Mouse (Mus musculus) liver, embryonic 15.5 days (tissue): ENCODE data around the gene Zfand3. TPM values are rescaled to one million over a fixed set of nuclear protein-coding genes. Genes with fewer than 3 reads are reported as not detected.

Experiments used
- ATAC-seq: fragments of 200-750 bp; cut with Nextera tagmentation; 2 replicates; pipeline ENCODE4 v1.8.0; 2017; ENCODE audit warnings: moderate number of reproducible peaks, mild to moderate bottlenecking, moderate library complexity; ENCODE audit not compliant: insufficient read depth
- H3K27ac ChIP-seq: fragments of 300-500 bp; sonication (generic); replicated peaks from 2 replicates; pipeline ENCODE4 v1.5.1; 2015; ENCODE audit warnings: mild to moderate bottlenecking, inconsistent platforms
- H3K27me3 ChIP-seq: fragments of 300-500 bp; sonication (generic); 2 replicates; pipeline ENCODE4 v1.6.1; 2015; ENCODE audit warnings: mild to moderate bottlenecking, inconsistent platforms
- H3K36me3 ChIP-seq: fragments of 300-500 bp; sonication (generic); replicated peaks from 2 replicates; pipeline ENCODE4 v1.6.1; 2015; ENCODE audit warnings: moderate library complexity, mild to moderate bottlenecking, inconsistent platforms
- H3K4me1 ChIP-seq: fragments of 300-500 bp; sonication (generic); replicated peaks from 2 replicates; pipeline ENCODE4 v1.6.1; 2015; ENCODE audit warnings: inconsistent platforms
- H3K4me2 ChIP-seq: fragments of 300-500 bp; sonication (generic); 2 replicates; pipeline ENCODE4 v1.6.1; 2015; ENCODE audit warnings: moderate library complexity, mild to moderate bottlenecking, inconsistent platforms
- H3K4me3 ChIP-seq: fragments of 300-500 bp; sonication (generic); replicated peaks from 2 replicates; pipeline ENCODE4 v1.5.1; 2015; ENCODE audit warnings: mild to moderate bottlenecking, inconsistent platforms
- H3K9ac ChIP-seq: fragments of 300-500 bp; sonication (generic); 2 replicates; pipeline ENCODE4 v1.6.1; 2015; ENCODE audit warnings: moderate library complexity, mild to moderate bottlenecking, inconsistent platforms
- H3K9me3 ChIP-seq: fragments of 300-500 bp; sonication (generic); replicated peaks from 2 replicates; pipeline ENCODE4 v1.6.1; 2016; ENCODE audit warnings: inconsistent platforms
- WGBS: fragments of 180-500 bp; shearing (Covaris S2); methylation state at CpG from one replicate; pipeline ENCODE4 v1.1.7; 2015; ENCODE audit warnings: mixed read lengths; ENCODE audit not compliant: insufficient replicate concordance; 5-methylcytosine and 5-hydroxymethylcytosine counted together
- polyA plus RNA-seq: library from polyadenylated mRNA; unstranded; fragments of >200 nt; fragmentation: Nextera tagmentation; extraction: Ambion mirVana; gene quantifications from 2 replicates; pipeline ENCODE4 v1.2.1, GENCODE M21; 2015

Zfand3 gene
- polyA plus RNA-seq, 1 experiment from 2014 or later, result 15.4 TPM

- H3K27me3 ChIP-seq, result no peaks in the 10 kb centered on the region
- no peak overlapping the region for H3K27ac ChIP-seq
- no peak overlapping the region for H3K9ac ChIP-seq
- H3K36me3 ChIP-seq, result peaks cover 15% of the 10 kb centered on the region; the same call in 1 of the 2 replicates
- no peak overlapping the region for H3K4me3 ChIP-seq
- H3K9me3 ChIP-seq, result no peaks in the 10 kb centered on the region
- 83% methylated on average over 17 of the region's 17 CpGs for WGBS
- H3K4me2 ChIP-seq, result no peak overlapping the region
- H3K4me1 ChIP-seq, result no peaks in the 10 kb centered on the region
- ATAC-seq, result no peak
Measured at GRCm38 (mm10) chr17:30205062-30205825, 200.7 kb downstream of the Zfand3 start.

GRCm38 (mm10) chr17:30210262-30210661, 205.7 kb downstream of the Zfand3 start:
- no peak overlapping the region for H3K9ac ChIP-seq
- H3K27me3 ChIP-seq, result no peaks in the 10 kb centered on the region
- no peak overlapping the region for H3K4me3 ChIP-seq
- H3K4me1 ChIP-seq, result no peaks in the 10 kb centered on the region
- no peak overlapping the region for H3K4me2 ChIP-seq
- 80% methylated on average over 8 of the region's 8 CpGs for WGBS
- peaks cover 21% of the 10 kb centered on the region; the same call in 1 of the 2 replicates for H3K36me3 ChIP-seq
- no peak for ATAC-seq
- no peak overlapping the region for H3K27ac ChIP-seq
- H3K9me3 ChIP-seq, result no peaks in the 10 kb centered on the region

- no peak overlapping the region for H3K4me2 ChIP-seq
- no peaks in the 10 kb centered on the region for H3K4me1 ChIP-seq
- no peak overlapping the region for H3K9ac ChIP-seq
- ATAC-seq, result no peak
- H3K27ac ChIP-seq, result no peak overlapping the region
- 85% methylated on average over 6 of the region's 6 CpGs for WGBS
- no peak overlapping the region for H3K4me3 ChIP-seq
- H3K36me3 ChIP-seq, result peaks cover 21% of the 10 kb centered on the region; the same call in 1 of the 2 replicates
- H3K27me3 ChIP-seq, result no peaks in the 10 kb centered on the region
- no peaks in the 10 kb centered on the region for H3K9me3 ChIP-seq
Measured at GRCm38 (mm10) chr17:30210936-30211335, 206.4 kb downstream of the Zfand3 start.

GRCm38 (mm10) chr17:30212647-30213046, 208.1 kb downstream of the Zfand3 start:
- H3K36me3 ChIP-seq, result peaks cover 21% of the 10 kb centered on the region; the same call in 1 of the 2 replicates
- 79% methylated on average over 12 of the region's 12 CpGs for WGBS
- ATAC-seq, result no peak
- H3K27ac ChIP-seq, result no peak overlapping the region
- H3K4me2 ChIP-seq, result no peak overlapping the region
- H3K9ac ChIP-seq, result no peak overlapping the region
- no peaks in the 10 kb centered on the region for H3K9me3 ChIP-seq
- H3K27me3 ChIP-seq, result no peaks in the 10 kb centered on the region
- no peak overlapping the region for H3K4me3 ChIP-seq
- H3K4me1 ChIP-seq, result no peaks in the 10 kb centered on the region

- no peak overlapping the region for H3K27ac ChIP-seq
- H3K9me3 ChIP-seq, result no peaks in the 10 kb centered on the region
- H3K36me3 ChIP-seq, result peaks cover 16% of the 10 kb centered on the region; the same call in 1 of the 2 replicates
- no peak overlapping the region for H3K4me2 ChIP-seq
- ATAC-seq, result no peak
- no peaks in the 10 kb centered on the region for H3K4me1 ChIP-seq
- H3K27me3 ChIP-seq, result no peaks in the 10 kb centered on the region
- 47% methylated on average over 5 of the region's 5 CpGs for WGBS
- no peak overlapping the region for H3K4me3 ChIP-seq
- H3K9ac ChIP-seq, result no peak overlapping the region
Measured at GRCm38 (mm10) chr17:30213371-30213770, 208.8 kb downstream of the Zfand3 start.

DNA sequence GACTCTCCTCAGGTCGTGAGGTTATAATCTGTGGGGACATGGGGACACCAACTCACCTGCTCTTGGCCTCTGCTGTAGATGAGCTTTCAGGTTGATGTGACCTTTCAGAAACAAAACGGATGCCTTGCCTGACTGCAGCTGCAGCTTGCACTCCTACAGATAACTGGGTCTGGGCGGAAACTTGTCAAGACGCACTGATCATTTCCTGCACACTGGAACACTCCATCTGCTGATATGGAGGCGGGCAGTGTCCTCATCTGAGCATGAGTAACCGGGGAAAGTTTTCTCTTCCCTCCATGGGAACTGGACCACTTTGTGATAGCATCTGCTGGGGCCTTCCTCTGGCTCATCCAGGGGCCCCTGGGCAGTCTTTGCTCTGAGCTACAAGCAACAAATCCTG, 209.9 kb downstream of the Zfand3 start:
- ATAC-seq, result no peak
- no peak overlapping the region for H3K27ac ChIP-seq
- peaks cover 10% of the 10 kb centered on the region; the same call in 1 of the 2 replicates for H3K36me3 ChIP-seq
- H3K4me3 ChIP-seq, result no peak overlapping the region
- no peaks in the 10 kb centered on the region for H3K27me3 ChIP-seq
- no peaks in the 10 kb centered on the region for H3K9me3 ChIP-seq
- H3K9ac ChIP-seq, result no peak overlapping the region
- H3K4me2 ChIP-seq, result no peak overlapping the region
- WGBS, result 24% methylated on average over 6 of the region's 6 CpGs
- H3K4me1 ChIP-seq, result no peaks in the 10 kb centered on the region

DNA sequence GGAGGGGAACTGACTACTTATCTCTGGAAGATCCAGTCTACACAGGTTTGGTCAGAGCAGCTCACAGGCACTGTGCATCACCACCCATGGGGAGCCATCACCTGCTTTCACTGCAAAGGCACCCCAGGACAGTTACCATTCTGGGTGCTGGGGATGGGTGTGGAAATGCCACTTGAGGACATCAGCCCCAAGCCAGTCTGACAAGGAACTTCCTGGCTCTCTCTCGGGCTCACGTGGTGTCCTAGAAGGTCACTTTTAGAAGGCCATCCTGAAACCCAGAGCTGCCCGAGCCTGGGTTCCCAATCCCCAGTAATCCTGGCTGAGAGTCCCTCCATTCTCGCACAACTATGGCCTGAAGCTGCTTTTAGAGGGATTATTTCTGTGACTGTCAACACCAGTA, 211.2 kb downstream of the Zfand3 start:
- 49% methylated on average over 4 of the region's 4 CpGs for WGBS
- no peak overlapping the region for H3K4me3 ChIP-seq
- no peak for ATAC-seq
- H3K9ac ChIP-seq, result no peak overlapping the region
- no peaks in the 10 kb centered on the region for H3K27me3 ChIP-seq
- no peaks in the 10 kb centered on the region for H3K9me3 ChIP-seq
- peaks cover 5% of the 10 kb centered on the region; the same call in 1 of the 2 replicates for H3K36me3 ChIP-seq
- no peak overlapping the region for H3K4me2 ChIP-seq
- H3K27ac ChIP-seq, result no peak overlapping the region
- no peaks in the 10 kb centered on the region for H3K4me1 ChIP-seq

- Histone ChIP-seq H3K4me3 (no peak overlapping the region), H3K4me1 (no peaks in the 10 kb centered on the region), H3K27me3 (no peaks in the 10 kb centered on the region), H3K36me3 (no peaks in the 10 kb centered on the region), H3K27ac (no peak overlapping the region), H3K9me3 (no peaks in the 10 kb centered on the region), H3K4me2 (no peak overlapping the region), H3K9ac (no peak overlapping the region)
- WGBS, result 76% methylated on average over 14 of the region's 14 CpGs
- no peak for ATAC-seq
Measured at GRCm38 (mm10) chr17:30221677-30222076, 217.1 kb downstream of the Zfand3 start.

DNA sequence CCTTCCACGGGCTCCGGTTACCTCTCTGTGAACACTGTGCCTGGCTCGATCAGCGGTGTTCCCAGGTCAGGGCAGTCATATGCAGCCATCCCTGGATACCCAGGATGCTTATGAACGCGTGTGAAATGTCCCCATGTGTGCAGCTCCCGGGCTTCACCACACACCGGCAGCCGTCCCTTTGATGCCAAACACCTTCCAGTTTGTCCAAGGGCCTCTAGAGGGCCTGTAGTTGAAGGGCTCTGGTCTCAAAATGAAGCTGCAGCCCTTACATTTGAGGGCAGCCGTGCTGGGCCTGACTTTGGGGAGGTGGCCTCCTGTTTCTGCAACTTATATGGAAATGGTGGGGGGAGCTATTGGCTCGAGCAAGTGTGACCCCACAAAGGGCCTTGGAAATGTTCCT, 217.8 kb downstream of the Zfand3 start:
- Histone ChIP-seq H3K9me3 (no peaks in the 10 kb centered on the region), H3K27me3 (no peaks in the 10 kb centered on the region), H3K36me3 (no peaks in the 10 kb centered on the region), H3K4me3 (no peak overlapping the region), H3K27ac (no peak overlapping the region), H3K4me2 (no peak overlapping the region), H3K4me1 (no peaks in the 10 kb centered on the region), H3K9ac (no peak overlapping the region)
- ATAC-seq, result no peak
- 72% methylated on average over 11 of the region's 11 CpGs for WGBS

GRCm38 (mm10) chr17:30222837-30223236, 218.3 kb downstream of the Zfand3 start:
- H3K27ac ChIP-seq, result no peak overlapping the region
- H3K4me3 ChIP-seq, result no peak overlapping the region
- H3K4me1 ChIP-seq, result no peaks in the 10 kb centered on the region
- 74% methylated on average over 12 of the region's 12 CpGs for WGBS
- no peak for ATAC-seq
- no peaks in the 10 kb centered on the region for H3K9me3 ChIP-seq
- H3K4me2 ChIP-seq, result no peak overlapping the region
- no peak overlapping the region for H3K9ac ChIP-seq
- H3K27me3 ChIP-seq, result no peaks in the 10 kb centered on the region
- H3K36me3 ChIP-seq, result no peaks in the 10 kb centered on the region

DNA sequence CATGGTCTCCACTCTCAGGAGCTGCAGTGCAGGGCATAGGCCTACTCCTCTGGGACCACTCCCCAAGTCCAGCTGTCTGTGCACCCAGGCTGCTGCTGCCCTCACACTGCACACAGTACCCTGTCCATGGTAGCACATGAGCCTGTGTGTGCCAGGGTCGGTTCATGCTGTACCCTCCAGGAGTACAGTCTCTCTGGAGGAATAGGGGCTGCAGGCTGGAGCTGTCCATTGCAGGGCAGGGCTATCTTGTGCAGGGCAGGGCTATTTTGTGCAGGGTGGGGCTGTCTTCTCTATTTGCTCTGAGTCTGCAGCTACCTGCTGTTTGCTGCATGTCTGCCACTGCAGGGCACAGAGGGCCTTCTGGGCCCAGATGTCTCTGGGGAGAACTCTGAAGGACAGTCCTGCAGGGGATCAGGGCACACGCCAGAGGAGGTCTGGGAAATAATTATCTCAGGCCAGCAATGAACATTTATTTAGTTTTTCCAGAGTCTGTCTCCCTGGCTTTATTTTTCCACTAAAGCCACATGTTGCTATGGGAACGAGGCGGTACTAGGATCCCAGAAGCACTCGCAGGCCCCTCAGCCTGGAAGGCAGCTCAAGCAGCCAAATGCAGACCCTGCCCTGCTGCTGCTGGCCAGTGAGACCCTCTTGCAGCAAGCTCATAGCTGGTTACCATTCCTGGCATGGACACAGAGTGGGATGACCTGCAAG, 220.7 kb downstream of the Zfand3 start:
- H3K27me3 ChIP-seq, result no peaks in the 10 kb centered on the region
- no peaks in the 10 kb centered on the region for H3K9me3 ChIP-seq
- no peak overlapping the region for H3K9ac ChIP-seq
- H3K36me3 ChIP-seq, result no peaks in the 10 kb centered on the region
- ATAC-seq, result no peak
- 65% methylated on average over 5 of the region's 5 CpGs for WGBS
- H3K4me3 ChIP-seq, result no peak overlapping the region
- H3K27ac ChIP-seq, result no peak overlapping the region
- no peaks in the 10 kb centered on the region for H3K4me1 ChIP-seq
- H3K4me2 ChIP-seq, result no peak overlapping the region
